Mouse (Mus musculus): Measurements from ENCODE around the gene Brap.

- no peak for TF ChIP-seq POLR2A (IDR thresholded peaks at IDR 0.05; ENCODE audit: extremely low read depth, insufficient read depth, low read length)
- no peak for TF ChIP-seq CTCF (IDR thresholded peaks at IDR 0.05; ENCODE audit: low read depth, low read length)
Measured at GRCm38 (mm10) chr5:121712934-121713538, 52.7 kb downstream of the Brap start.

Measured in liver, adult 2 months (tissue).